Mouse (Mus musculus): ENCODE measurements around the gene Drc1. TPM values are rescaled to one million over a fixed set of nuclear protein-coding genes. Genes with fewer than 3 reads are reported as not detected.

Drc1 gene
- total RNA-seq, 2 experiments from 2014 or later, result 15.2 to 19.2 TPM

DNA sequence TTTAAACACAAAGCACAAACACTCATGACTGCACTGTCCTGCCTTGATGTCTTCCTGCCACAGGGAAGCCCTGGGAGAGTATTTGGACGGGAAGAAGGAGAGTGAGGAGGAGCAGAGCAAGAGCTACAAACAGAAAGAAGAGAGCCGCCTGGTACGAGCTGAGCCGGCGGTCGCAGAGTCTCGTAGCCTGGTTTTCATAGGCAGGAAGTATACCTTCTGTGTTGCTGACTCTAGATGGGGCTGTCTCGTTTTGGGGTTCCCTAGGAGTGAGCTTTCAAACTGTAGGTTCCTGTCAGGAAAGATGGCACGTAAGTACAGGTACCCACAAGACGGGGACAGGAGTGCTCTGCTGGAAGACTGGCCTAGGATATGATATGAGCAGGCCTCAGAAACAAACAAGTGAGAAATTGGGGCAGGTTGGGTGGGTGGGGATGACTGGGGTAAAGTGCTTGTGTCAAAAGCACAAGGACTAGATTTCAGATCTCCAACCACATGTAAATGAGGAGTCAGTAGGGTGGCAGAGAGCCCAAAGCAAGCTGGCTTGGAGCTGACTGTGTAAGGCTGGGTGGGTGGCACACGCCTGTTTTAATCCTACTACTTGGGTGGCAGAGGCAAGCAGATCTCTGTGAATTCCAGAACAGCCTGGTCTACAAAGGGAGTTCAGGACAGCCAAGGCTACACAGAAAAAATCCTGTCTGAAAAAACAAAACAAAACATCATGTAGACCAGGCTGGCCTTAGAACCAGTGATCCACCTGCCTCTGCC is 60.6 kb downstream of the Drc1 start:
- intact Hi-C loops (cut with DNase I), result no loop called here
- TF ChIP-seq CTCF (IDR thresholded peaks at IDR 0.05), result no peak
- no peak overlapping the region for H3K27ac ChIP-seq
- no peak for DNase-seq (ENCODE audit: extremely low spot score in 1 of 2, low spot score in 2 of 2)
- no peak overlapping the region for H3K4me3 ChIP-seq

DNA sequence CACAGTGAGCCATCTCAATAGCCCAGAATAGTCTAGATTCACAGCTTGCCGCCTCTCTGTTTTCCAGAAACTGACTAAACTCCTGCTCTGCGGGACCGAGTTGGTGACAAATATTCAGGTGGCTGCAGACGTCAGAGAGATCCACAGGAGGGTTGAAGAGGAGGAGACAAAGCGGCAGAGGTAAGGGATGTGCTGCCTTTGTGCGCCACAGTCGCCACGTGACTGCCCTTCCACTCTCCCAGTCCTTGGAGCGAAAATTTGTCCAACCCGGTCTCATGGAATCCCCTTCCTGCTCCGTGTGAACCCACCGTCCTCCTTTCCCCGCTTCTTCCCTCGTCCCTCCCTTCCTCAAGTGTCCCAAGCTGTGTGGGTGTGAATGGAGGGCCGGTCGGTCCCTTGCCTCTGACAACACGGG is 61.4 kb downstream of the Drc1 start:
- no peak for TF ChIP-seq CTCF (IDR thresholded peaks at IDR 0.05)
- intact Hi-C loops (cut with DNase I), result no loop called here
- no peak overlapping the region for H3K4me3 ChIP-seq
- peak overlapping the region; percentile 80 for H3K27ac ChIP-seq
- peak; percentile 32 to 44 for DNase-seq (ENCODE audit: extremely low spot score in 1 of 2, low spot score in 2 of 2)

DNA sequence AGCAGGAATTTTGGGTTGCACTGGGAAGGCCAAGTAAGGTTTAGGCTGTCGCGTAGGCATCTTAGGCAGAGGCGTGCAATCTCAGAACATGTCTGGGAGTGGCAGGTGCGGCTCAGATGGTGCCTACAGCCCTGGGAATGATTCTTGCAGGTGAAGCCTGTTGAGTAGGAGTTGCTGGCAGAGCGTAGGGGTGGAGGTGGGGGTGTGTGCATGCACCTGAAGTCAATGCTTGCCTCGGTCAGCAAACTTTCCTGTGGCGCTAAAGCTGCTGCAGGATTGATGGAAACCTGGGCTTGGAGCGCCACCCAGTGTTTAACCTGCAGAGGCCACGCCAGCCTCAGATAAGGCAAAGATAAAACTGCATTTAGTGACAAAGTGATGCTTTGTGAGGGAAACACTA is 61.9 kb downstream of the Drc1 start:
- TF ChIP-seq CTCF (IDR thresholded peaks at IDR 0.05), result peak; percentile 84
- intact Hi-C loops (cut with DNase I), result no loop called here
- peak; percentile 65 to 69 for DNase-seq (ENCODE audit: extremely low spot score in 1 of 2, low spot score in 2 of 2)
- Histone ChIP-seq H3K27ac (peak overlapping the region; percentile 80), H3K4me3 (no peak overlapping the region)

DNA sequence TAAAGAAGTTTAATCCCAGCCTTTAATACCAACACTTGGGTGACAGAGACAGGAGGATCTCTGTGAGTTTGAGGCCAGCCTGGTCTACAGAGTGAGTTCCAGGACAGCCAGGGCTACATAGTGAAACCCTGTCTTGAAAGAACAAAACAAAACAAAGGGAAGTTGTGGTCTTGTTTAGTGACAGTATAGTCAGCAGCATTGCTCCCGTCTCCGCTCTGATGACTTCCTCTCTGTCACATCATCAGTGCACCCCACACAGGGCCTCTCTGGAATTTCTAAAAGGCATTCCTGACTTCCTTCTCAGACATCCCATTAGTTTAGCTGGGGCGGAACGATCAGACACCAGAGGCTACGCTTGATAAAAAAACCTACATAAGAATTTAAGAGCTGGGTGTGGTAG is 62.7 kb downstream of the Drc1 start:
- TF ChIP-seq CTCF (IDR thresholded peaks at IDR 0.05), result no peak
- peak overlapping the region; percentile 1; the same call in 1 of the 2 replicates for H3K27ac ChIP-seq
- intact Hi-C loops (cut with DNase I), result no loop called here
- no peak overlapping the region for H3K4me3 ChIP-seq
- DNase-seq (ENCODE audit: extremely low spot score in 1 of 2, low spot score in 2 of 2), result no peak

DNA sequence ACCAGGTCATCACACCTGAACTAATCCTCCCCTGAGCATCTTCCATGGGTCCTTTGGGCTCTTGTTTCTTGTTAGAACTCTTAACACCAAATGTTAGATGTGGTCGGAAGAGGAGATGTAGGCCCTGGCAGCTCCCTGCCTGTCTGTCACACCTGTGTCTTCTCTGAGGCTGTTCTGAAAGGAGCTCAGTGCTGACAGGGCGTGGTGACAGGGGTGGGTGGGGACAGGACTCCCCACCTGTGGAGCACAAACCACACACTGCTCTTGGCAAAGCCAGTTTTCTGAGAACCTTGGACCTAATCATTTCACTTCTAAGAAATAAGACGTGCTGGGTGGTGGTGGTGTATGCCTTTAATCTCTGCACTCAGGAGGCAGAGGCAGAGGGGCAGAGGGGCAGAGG is 72.4 kb downstream of the Drc1 start:
- DNase-seq (ENCODE audit: extremely low spot score in 1 of 2, low spot score in 2 of 2), result no peak
- no peak for TF ChIP-seq CTCF (IDR thresholded peaks at IDR 0.05)
- no peak overlapping the region for H3K27ac ChIP-seq
- intact Hi-C loops (cut with DNase I), result no loop called here
- H3K4me3 ChIP-seq, result no peak overlapping the region

DNA sequence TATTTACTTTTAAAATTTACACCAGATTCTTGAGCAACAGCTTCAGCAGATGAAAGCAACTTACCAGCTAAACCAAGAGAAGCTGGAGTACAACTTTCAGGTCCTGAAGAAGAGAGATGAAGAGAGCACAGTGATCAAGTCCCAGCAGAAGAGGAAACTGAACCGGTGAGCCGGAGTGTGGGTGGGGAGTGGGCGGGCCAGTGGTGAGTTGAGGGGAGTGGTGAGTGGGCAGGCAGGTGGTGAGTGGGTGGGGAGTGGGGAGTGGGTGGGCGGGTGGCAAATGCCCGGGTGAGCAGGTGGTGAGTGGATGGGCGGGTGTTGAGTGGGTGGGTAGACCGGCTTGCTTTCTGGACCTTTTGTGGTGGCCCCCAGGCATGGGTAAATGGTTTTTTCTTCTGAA is 73.9 kb downstream of the Drc1 start:
- TF ChIP-seq CTCF (IDR thresholded peaks at IDR 0.05), result no peak
- intact Hi-C loops (cut with DNase I), result no loop called here
- no peak for DNase-seq (ENCODE audit: extremely low spot score in 1 of 2, low spot score in 2 of 2)
- no peak overlapping the region for H3K4me3 ChIP-seq
- H3K27ac ChIP-seq, result no peak overlapping the region

DNA sequence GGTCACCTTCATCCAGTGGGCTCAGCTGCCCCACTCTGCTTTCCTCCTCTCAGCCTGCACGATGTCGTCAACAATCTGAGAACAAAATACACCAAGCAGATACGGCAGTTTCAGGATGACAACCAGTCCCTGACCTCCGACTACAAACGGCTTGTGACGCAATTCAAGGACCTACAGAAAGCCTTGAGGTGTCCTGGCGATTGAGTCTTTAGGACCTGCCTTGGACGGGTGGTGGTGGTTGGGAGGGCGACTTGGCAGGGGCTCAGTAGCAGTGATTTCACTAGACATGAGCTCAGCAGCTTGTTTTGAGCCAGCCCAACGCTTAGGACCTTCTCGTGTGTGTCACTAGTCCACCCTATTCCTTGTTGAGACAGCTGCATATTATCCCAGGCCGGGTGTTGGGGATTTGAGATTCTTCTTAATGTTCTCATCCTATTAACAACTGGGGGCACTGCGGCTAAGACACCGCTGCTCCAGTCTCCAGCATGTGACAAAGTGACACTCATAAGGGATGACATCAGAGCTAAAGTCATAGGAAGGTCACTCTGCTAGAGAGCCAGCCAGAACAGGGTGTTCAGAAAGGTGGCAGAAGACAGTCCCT is 74.5 kb downstream of the Drc1 start:
- no peak overlapping the region for H3K4me3 ChIP-seq
- no peak for DNase-seq (ENCODE audit: extremely low spot score in 1 of 2, low spot score in 2 of 2)
- no peak for TF ChIP-seq CTCF (IDR thresholded peaks at IDR 0.05)
- H3K27ac ChIP-seq, result no peak overlapping the region
- intact Hi-C loops (cut with DNase I), result no loop called here

DNA sequence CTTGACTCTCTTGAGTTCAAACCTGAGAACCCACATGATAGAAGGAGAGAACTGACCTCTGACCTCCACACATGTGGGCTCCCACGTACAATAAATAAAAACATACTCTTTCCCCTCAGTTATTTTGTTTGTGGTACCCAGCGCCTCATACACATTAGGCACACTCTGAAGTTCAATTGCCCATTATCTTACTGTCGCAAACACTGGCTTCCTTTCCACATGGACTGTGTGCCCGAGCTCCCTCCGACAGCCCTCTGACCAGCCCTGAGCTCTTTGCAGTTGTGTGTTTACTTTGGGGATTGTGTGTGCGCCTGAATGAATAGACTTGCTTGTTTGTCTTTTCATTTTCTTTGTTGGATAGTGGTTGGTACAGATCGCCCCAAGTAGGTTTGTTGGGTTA is 75.5 kb downstream of the Drc1 start:
- intact Hi-C loops (cut with DNase I), result no loop called here
- no peak for DNase-seq (ENCODE audit: extremely low spot score in 1 of 2, low spot score in 2 of 2)
- H3K27ac ChIP-seq, result no peak overlapping the region
- H3K4me3 ChIP-seq, result no peak overlapping the region
- TF ChIP-seq CTCF (IDR thresholded peaks at IDR 0.05), result no peak

DNA sequence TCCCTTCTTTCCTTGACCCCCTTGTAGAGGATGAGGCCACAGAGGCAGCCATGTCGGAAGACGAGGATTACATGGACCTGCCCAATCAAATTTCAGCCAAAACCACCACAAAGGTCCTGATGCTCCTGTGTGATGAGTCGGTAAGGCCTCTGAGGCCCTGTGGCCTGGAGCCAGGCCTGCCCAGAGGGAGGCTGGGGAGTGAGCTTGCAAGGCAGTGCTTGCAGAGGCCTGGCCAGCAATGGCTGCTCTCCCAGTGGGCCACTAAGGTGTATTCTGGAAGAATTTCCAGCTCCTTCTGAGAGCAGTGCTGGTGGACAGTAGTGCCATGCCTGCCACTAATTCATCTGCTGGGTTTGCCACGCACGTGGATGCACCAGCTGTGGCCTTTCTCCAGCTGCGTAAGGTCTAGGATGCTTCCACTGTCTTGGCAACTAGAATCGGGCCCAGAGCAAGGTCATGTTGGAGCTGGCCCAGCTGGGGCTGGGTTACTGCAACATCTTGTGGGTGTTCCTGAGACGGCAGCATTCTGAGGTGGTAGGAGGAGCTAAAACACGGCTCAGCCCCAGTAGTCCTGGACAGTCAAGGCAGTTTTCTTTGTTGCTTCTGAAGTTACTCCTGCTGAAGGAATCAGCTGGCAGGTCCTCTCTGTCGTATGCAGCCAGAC is 77.4 kb downstream of the Drc1 start:
- no peak overlapping the region for H3K27ac ChIP-seq
- DNase-seq (ENCODE audit: extremely low spot score in 1 of 2, low spot score in 2 of 2), result no peak
- intact Hi-C loops (cut with DNase I), result no loop called here

DNA sequence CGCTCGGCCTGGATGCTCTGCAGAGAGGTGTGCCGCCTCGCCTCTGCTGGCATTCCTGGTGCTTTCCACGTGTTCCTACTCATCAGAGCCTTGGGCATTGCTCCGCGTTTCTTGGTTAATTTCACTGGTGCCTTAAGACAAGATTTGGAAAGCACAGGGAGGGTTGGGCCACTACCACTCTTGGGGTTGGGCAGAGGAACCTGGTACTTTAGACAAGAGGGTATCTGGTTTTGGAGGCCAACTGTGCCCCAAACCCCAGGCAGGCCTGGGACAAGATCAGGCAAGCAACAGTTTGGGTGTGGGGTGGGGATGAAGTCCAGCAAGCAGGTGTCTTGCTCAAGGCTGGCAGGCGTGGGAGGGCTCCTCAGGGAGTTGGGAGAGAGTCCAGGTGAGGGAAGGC is 86.2 kb downstream of the Drc1 start:
- no peak overlapping the region for H3K4me3 ChIP-seq
- no peak for TF ChIP-seq CTCF (IDR thresholded peaks at IDR 0.05)
- intact Hi-C loops (cut with DNase I), result no loop called here
- H3K27ac ChIP-seq, result no peak overlapping the region
- no peak for DNase-seq (ENCODE audit: extremely low spot score in 1 of 2, low spot score in 2 of 2)

More for the DNA sequence above, 77.4 kb downstream of the Drc1 start:
- no peak for TF ChIP-seq CTCF (IDR thresholded peaks at IDR 0.05)
- H3K4me3 ChIP-seq, result no peak overlapping the region

DNA sequence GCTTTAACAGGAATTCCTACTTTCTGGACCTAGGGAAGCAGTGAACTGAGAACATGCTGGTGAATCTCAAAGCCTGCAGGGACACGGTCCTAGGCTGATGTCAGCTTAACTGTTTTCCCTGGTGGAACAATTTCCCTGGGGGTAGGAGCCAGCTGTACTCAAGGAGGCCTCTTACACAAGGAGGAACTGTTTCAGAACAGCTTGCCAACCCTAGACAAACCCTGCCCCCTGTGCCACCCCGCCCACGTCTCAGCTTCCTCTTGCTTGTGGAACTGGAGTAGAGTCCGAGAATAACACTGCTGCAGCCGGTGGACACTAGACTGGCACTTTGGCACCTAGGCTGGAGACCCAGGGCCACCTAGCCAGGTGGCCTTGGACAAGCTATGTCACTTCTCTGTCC is 88.2 kb downstream of the Drc1 start:
- Histone ChIP-seq H3K27ac (no peak overlapping the region), H3K4me3 (no peak overlapping the region)
- peak in 1 of 2 experiments; percentile 33 for DNase-seq (ENCODE audit: extremely low spot score in 1 of 2, low spot score in 2 of 2)
- TF ChIP-seq CTCF (IDR thresholded peaks at IDR 0.05), result no peak
- intact Hi-C loops (cut with DNase I), result no loop called here

DNA sequence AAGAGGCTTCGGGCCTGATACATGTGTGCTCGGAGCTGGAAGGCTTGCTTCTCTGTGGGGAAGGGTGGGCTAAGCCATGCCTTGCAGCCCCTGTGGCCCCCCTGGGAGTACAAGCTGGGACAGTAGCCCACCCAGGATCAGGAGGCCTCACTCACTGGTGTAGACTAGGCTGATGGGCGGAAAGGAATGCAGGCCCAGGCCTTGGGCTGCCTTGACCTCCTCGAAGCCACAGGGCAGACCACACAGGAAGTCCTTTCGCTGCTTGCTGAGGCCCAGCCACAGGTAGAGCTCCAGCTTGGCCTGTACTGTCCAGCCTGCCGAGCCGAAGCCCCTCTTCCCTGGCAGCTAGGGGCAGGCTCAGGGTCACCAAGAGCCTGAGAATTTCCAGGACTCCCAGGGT is 101.7 kb downstream of the Drc1 start:
- intact Hi-C loops (cut with DNase I), result no loop called here
- no peak for DNase-seq (ENCODE audit: extremely low spot score in 1 of 2, low spot score in 2 of 2)
- H3K27ac ChIP-seq, result no peak overlapping the region
- TF ChIP-seq CTCF (IDR thresholded peaks at IDR 0.05), result no peak
- H3K4me3 ChIP-seq, result no peak overlapping the region
